Mouse (Mus musculus): ENCODE measurements around the gene Abca4. TPM values are rescaled to one million over a fixed set of nuclear protein-coding genes. Genes with fewer than 3 reads are reported as not detected.

Abca4 gene
- polyA plus RNA-seq, 1 experiment: 0.30 TPM

DNA sequence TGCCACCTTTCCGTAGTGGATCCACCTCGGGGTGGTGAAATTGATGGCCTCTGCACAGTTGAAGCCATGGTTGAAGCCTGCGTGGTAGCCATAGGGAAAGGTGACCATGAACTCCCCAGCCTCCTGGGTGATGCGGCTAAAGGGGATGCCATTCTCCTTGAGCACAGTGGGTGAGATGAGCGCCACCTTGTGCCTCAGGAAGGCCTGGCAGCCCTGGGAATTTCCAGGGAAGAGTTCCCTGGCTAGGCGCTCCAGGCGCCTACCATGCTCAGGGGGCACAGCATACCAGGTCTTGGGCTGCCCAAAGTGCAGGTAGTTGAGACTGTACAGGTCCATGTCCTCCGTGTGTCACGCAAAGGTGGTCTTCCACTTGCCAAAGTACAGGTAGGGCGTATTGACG, 139.9 kb downstream of the Abca4 start:
- 86% methylated on average over 11 of the region's 11 CpGs for WGBS
- TF ChIP-seq CTCF (IDR thresholded peaks at IDR 0.05; ENCODE audit: extremely low read depth, insufficient read depth, insufficient read length, insufficient replicate concordance): no peak
- no peak for TF ChIP-seq POLR2A (IDR thresholded peaks at IDR 0.05; ENCODE audit: low read depth, low read length)
- Histone ChIP-seq H3K27ac (ENCODE audit: insufficient read depth, low read length) (no peak overlapping the region), H3K27me3 (ENCODE audit: control insufficient read depth, insufficient read depth, low read length) (no peaks in the 10 kb centered on the region), H3K4me3 (ENCODE audit: extremely low read depth, insufficient read depth, insufficient read length) (no peak overlapping the region), H3K4me1 (ENCODE audit: control insufficient read depth, insufficient read depth, insufficient read length) (no peaks in the 10 kb centered on the region), H3K36me3 (ENCODE audit: control insufficient read depth, insufficient read depth, low read length) (no peaks in the 10 kb centered on the region)
- no peak for DNase-seq (ENCODE audit: low read depth in 1 of 2, low spot score in 2 of 2)

DNA sequence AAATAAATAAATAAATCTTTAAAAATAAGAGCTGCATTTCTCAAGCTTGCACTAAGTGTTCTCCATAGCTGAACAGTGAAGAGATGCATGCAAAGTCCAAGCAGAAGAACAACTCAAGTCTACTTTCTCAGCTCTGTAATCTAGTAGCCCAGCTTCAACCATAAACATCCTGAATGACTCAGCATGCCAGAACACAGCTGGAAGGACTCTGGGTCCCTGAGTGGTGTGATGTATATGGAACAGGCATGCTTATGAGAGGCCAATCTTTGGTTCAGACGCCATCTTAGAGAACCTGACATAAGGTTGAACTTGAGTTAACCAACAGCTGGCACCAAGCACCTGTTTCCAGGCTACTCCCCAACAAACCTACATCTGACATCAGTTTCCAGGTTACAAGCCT, 142.7 kb downstream of the Abca4 start:
- 39% methylated on average over 1 of the region's 1 CpGs for WGBS
- Histone ChIP-seq H3K27ac (ENCODE audit: insufficient read depth, low read length) (no peak overlapping the region), H3K36me3 (ENCODE audit: control insufficient read depth, insufficient read depth, low read length) (no peaks in the 10 kb centered on the region), H3K27me3 (ENCODE audit: control insufficient read depth, insufficient read depth, low read length) (no peaks in the 10 kb centered on the region), H3K4me1 (ENCODE audit: control insufficient read depth, insufficient read depth, insufficient read length) (no peaks in the 10 kb centered on the region), H3K4me3 (ENCODE audit: extremely low read depth, insufficient read depth, insufficient read length) (no peak overlapping the region)
- no peak for DNase-seq (ENCODE audit: low read depth in 1 of 2, low spot score in 2 of 2)
- no peak for TF ChIP-seq CTCF (IDR thresholded peaks at IDR 0.05; ENCODE audit: extremely low read depth, insufficient read depth, insufficient read length, insufficient replicate concordance)
- no peak for TF ChIP-seq POLR2A (IDR thresholded peaks at IDR 0.05; ENCODE audit: low read depth, low read length)

DNA sequence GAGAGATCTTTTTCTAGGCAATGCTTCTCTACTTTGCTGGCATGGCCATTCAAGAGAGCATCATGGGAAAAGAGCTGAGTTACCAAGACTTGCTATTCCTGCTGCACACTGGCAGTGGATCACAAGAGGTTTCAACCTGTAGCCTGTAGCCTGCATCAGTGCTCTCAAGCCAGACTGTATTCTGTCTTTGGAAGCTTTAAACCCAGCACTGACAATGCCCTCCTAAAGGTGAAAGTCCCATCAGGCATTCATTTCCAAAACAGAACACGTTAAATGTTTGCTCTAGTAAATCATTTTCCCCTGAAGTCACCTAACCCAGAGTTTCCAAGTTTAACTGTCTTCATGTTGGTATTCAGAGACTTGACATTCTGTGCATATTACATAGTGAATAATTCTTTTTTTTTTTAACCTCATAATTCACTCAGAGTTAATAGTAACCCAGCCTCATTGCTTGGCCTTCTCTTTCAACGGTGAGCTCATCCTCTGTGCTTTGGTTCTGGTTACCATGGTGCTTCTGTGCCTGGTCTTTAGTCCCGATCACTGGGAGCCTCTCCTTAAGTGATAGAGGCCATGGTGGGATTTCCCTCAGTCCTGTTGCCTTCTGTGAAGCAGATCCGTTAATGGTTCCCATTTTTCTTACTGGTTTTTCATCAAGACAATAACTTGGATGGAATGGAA, 152.5 kb downstream of the Abca4 start:
- no peaks in the 10 kb centered on the region for H3K4me1 ChIP-seq (ENCODE audit: control insufficient read depth, insufficient read depth, insufficient read length)
- no peak for DNase-seq (ENCODE audit: low read depth in 1 of 2, low spot score in 2 of 2)
- no peaks in the 10 kb centered on the region for H3K27me3 ChIP-seq (ENCODE audit: control insufficient read depth, insufficient read depth, low read length)
- H3K36me3 ChIP-seq (ENCODE audit: control insufficient read depth, insufficient read depth, low read length): no peaks in the 10 kb centered on the region
- WGBS: 91% methylated on average over 4 of the region's 4 CpGs
- no peak for TF ChIP-seq CTCF (IDR thresholded peaks at IDR 0.05; ENCODE audit: extremely low read depth, insufficient read depth, insufficient read length, insufficient replicate concordance)
- no peak for TF ChIP-seq POLR2A (IDR thresholded peaks at IDR 0.05; ENCODE audit: low read depth, low read length)
- no peak overlapping the region for H3K4me3 ChIP-seq (ENCODE audit: extremely low read depth, insufficient read depth, insufficient read length)
- H3K27ac ChIP-seq (ENCODE audit: insufficient read depth, low read length): no peak overlapping the region

DNA sequence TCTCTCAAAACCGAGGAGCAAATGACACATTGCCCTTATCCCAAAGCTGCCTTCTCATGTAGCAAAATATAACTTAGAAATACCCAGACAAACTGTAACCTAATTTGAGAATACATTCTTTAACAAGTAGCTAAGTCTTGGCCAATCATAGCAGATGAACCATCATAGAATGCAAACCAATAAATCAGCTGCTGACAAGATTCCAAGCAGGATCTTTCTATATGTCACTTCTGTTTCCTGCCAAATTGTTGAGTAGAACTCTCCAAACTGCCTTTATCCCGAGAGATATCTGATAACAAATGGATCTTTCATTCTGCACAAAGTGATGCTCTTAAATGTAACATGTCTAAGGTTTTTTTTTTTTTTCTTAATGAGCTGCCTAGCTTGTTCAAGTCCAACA, 154.3 kb downstream of the Abca4 start:
- H3K4me1 ChIP-seq (ENCODE audit: control insufficient read depth, insufficient read depth, insufficient read length): no peaks in the 10 kb centered on the region; the same call in 1 of the 2 replicates
- H3K36me3 ChIP-seq (ENCODE audit: control insufficient read depth, insufficient read depth, low read length): no peaks in the 10 kb centered on the region
- TF ChIP-seq CTCF (IDR thresholded peaks at IDR 0.05; ENCODE audit: extremely low read depth, insufficient read depth, insufficient read length, insufficient replicate concordance) (no peak), POLR2A (IDR thresholded peaks at IDR 0.05; ENCODE audit: low read depth, low read length) (no peak)
- H3K27me3 ChIP-seq (ENCODE audit: control insufficient read depth, insufficient read depth, low read length): no peaks in the 10 kb centered on the region
- 83% methylated on average over 2 of the region's 2 CpGs for WGBS
- no peak overlapping the region for H3K4me3 ChIP-seq (ENCODE audit: extremely low read depth, insufficient read depth, insufficient read length)
- DNase-seq (ENCODE audit: low read depth in 1 of 2, low spot score in 2 of 2): no peak
- no peak overlapping the region for H3K27ac ChIP-seq (ENCODE audit: insufficient read depth, low read length)

DNA sequence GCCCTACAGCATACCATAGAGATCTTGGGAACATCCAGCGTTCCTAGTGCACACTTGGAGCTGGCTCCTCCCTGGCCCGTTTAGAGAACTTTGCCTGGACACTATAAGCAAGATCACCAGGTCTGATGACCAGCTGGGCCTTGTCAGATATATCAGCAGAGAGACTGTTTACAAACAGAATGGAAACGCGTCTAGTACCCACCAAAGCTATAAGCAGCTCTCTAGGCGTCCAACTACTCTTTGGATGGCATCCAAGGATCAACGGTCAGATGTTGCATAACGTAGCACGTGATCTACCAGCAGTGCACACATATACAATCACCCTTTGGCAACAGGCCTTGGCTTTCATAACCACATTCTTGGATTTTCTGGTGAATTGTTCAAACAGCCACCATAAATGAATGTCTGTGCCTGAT, 154.7 kb downstream of the Abca4 start:
- H3K4me1 ChIP-seq (ENCODE audit: control insufficient read depth, insufficient read depth, insufficient read length): no peaks in the 10 kb centered on the region; the same call in 1 of the 2 replicates
- DNase-seq (ENCODE audit: low read depth in 1 of 2, low spot score in 2 of 2): no peak
- H3K36me3 ChIP-seq (ENCODE audit: control insufficient read depth, insufficient read depth, low read length): no peaks in the 10 kb centered on the region
- H3K27ac ChIP-seq (ENCODE audit: insufficient read depth, low read length): no peak overlapping the region
- no peak for TF ChIP-seq CTCF (IDR thresholded peaks at IDR 0.05; ENCODE audit: extremely low read depth, insufficient read depth, insufficient read length, insufficient replicate concordance)
- no peak for TF ChIP-seq POLR2A (IDR thresholded peaks at IDR 0.05; ENCODE audit: low read depth, low read length)
- WGBS: 58% methylated on average over 8 of the region's 8 CpGs
- H3K27me3 ChIP-seq (ENCODE audit: control insufficient read depth, insufficient read depth, low read length): no peaks in the 10 kb centered on the region
- H3K4me3 ChIP-seq (ENCODE audit: extremely low read depth, insufficient read depth, insufficient read length): no peak overlapping the region

DNA sequence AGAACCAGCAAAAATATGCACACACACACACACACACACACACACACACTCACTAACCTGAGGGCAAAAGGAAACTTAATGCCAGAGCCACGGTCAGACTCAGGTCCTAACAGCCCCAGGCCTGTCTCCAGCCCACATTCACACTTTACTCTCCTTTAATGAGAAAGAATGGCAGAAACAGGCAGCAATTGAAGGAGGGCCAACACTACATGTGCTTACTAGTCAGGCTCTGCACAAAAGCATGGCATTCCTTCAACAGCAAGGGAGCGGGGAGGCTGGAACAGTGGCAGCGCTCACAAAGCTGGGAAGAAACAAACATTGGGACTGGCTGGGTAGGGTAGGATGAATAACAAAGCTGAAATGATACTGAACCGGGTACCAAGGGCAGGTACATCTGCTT, 155.4 kb downstream of the Abca4 start:
- TF ChIP-seq CTCF (IDR thresholded peaks at IDR 0.05; ENCODE audit: extremely low read depth, insufficient read depth, insufficient read length, insufficient replicate concordance) (no peak), POLR2A (IDR thresholded peaks at IDR 0.05; ENCODE audit: low read depth, low read length) (no peak)
- no peak for DNase-seq (ENCODE audit: low read depth in 1 of 2, low spot score in 2 of 2)
- Histone ChIP-seq H3K4me3 (ENCODE audit: extremely low read depth, insufficient read depth, insufficient read length) (no peak overlapping the region), H3K36me3 (ENCODE audit: control insufficient read depth, insufficient read depth, low read length) (no peaks in the 10 kb centered on the region), H3K27me3 (ENCODE audit: control insufficient read depth, insufficient read depth, low read length) (no peaks in the 10 kb centered on the region), H3K27ac (ENCODE audit: insufficient read depth, low read length) (no peak overlapping the region), H3K4me1 (ENCODE audit: control insufficient read depth, insufficient read depth, insufficient read length) (no peaks in the 10 kb centered on the region; the same call in 1 of the 2 replicates)
- 95% methylated on average over 4 of the region's 4 CpGs for WGBS

DNA sequence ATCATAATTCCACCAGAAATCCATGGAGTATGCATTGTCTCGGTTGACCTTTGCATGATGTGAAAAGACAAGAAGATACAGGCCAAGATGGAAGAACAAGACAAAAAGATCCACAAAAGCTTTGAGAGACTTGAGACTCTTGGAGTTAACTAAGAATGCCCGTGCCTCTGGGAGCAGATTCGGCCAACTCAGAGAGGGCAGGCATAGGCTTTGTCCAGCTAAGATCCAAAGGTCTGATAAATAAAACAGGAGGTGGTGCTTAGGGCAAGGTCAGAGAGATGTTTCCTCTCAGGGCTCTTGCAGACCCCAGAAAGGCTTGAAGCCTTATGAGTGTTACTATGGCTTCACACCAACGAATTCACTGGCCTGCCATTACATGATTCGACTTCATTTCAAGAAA, 155.8 kb downstream of the Abca4 start:
- TF ChIP-seq POLR2A (IDR thresholded peaks at IDR 0.05; ENCODE audit: low read depth, low read length): no peak
- TF ChIP-seq CTCF (IDR thresholded peaks at IDR 0.05; ENCODE audit: extremely low read depth, insufficient read depth, insufficient read length, insufficient replicate concordance): no peak
- H3K36me3 ChIP-seq (ENCODE audit: control insufficient read depth, insufficient read depth, low read length): no peaks in the 10 kb centered on the region
- H3K4me1 ChIP-seq (ENCODE audit: control insufficient read depth, insufficient read depth, insufficient read length): no peaks in the 10 kb centered on the region; the same call in 1 of the 2 replicates
- WGBS: 89% methylated on average over 5 of the region's 5 CpGs
- no peak for DNase-seq (ENCODE audit: low read depth in 1 of 2, low spot score in 2 of 2)
- no peak overlapping the region for H3K4me3 ChIP-seq (ENCODE audit: extremely low read depth, insufficient read depth, insufficient read length)
- H3K27me3 ChIP-seq (ENCODE audit: control insufficient read depth, insufficient read depth, low read length): no peaks in the 10 kb centered on the region
- no peak overlapping the region for H3K27ac ChIP-seq (ENCODE audit: insufficient read depth, low read length)

Measured in spleen, adult 2 months (tissue).